Mouse (Mus musculus): Measurements from ENCODE around the gene Tamm41.
A peak's percentile ranks its signal among the peaks of the same experiment; 100 is the strongest.

Tamm41 gene

GRCm38 (mm10) chr6:115037103-115038094 is at the start of gene Tamm41:
Gene Tamm41 (minus strand): TSS chr6:115037876.
- DNase-seq (ENCODE audit: low read depth, low spot score): peak; percentile 84

- no peak for DNase-seq (ENCODE audit: low read depth, low spot score)
These were observed 47.7 kb upstream of the Tamm41 start for GRCm38 (mm10) chr6:115085274-115085841.

DNA sequence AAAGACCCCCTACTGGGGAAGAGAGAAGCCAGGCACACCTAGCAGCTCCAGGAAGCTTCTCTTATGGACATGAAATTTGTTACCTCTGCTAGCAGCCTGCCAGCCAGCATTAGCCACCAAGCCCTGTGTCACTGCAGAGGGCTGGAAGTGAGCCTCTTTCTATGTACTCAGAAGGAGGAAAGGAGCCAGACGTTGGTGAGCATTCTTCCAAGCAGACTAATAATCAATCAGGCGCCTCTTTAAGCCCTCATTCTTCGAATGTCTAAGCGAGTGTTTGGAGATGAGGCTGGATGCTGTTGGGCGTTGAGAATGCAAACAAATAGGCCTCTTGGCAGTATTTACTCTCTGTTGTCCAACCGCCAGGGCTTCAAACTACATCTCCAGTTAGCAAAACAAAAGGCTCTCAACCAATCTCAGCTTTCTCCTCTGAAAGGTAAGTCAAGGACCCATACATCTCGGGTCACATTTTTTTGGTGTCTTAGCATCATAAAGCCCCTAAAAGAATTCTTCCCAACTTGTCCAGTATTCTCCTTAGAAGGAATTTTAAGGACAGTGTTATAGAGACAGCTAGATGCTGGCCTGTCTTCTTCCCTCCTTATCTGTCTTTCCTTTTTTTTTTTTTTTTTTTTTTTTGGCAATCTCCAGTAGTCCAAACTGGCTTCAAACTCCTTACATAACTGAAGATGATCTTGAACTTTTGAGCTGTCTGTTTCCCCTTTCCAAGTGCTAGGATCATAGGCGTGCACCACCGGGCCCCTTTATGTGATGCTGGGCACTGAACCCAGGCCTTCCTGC is 39.3 kb upstream of the Tamm41 start:
- DNase-seq (ENCODE audit: low read depth, low spot score): no peak

- no peak for DNase-seq (ENCODE audit: low read depth, low spot score)
These were observed 34.3 kb upstream of the Tamm41 start for GRCm38 (mm10) chr6:115072024-115072423.

DNA sequence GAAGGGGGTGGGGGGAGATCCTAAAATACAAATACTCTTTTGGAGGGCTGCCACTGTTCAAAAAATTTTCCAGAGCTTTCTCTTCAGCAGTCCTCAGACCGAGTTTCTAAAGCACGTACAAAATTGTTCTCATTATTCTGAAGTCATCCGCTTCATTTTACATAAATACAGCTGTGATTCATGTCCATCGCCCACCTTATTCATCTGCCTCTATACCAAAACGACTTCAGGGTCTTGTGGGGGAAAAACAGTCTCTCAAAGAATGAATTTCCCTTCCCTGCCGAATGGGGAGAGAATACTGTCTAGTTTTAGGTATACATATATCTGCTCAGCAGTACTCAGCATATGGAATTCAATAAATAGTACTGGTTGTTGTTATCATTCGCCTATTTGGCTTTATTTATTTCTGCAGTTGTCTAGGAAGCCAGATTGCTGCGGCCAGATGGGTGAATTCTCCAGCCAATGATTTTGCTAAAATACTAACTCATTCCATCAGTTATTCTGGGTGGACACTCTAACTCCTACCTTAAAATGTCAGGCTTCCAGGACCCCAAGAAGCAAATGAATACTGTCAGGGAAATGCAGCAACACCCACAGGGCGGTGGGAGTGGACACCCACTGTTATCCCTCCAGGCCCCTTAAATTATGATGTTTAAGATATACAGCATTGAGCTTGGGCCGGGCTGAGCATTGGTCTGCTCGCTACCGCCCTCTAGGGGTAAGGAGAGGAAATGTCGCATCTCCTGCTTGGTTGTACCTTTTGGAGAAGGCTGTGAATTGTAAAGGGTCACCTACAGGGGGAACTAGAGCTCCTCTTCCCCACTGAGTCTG is 27.9 kb upstream of the Tamm41 start:
- DNase-seq (ENCODE audit: low read depth, low spot score): no peak

DNA sequence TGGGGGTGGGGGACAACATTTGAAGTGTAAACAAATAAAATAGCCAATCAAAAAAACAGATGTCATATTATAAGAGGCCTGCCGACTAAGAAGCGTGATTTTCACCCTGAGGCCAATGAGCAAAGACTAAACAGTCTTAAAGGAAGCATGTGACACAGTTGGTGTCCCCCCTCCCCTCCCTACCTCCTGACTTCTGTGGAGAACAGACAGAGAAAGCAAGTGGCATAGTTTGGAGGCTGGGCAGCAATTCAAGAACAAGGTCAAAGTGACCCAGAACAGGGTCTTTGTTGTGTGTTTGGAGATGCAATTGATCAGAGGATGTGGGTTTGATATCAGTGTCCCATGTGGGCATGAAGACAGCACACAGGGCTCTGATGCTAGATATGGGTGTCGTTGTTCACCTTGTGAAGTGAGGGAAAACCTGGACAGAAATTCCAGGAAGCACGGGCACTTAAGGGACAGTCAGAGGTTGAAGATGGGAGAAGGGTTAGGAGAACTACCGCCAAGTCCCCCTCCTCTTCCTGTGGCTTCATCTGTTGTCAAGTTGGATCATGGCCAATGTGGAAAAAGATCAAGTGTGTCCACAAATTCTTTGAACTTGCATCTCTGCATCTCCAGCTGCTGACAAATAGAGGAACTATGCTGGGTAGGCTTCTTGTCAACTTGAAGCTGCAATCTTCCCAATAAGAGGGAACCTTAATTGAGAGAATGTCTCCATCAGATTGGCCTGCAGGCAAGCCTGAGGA is 25.1 kb upstream of the Tamm41 start:
- no peak for DNase-seq (ENCODE audit: low read depth, low spot score)

DNA sequence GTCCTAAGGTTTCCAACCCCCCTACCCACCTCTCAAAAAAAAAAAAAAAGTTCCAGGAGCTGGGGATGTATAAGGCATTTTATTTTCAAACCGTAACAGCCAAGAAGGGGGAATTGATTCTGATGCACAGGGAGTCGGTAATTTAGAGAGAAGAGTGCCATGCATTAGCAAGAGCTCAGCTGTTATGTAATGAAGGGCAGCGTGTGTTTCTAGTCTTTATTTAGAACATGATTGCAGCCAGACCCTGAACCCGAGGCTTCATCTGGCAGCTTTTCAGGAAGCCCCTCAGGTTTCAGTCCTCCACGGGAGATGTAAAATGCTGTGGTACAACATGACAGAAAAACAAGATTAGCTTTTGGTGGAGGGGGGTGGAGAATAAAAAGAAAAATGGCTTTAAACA is 21.6 kb upstream of the Tamm41 start:
- no peak for DNase-seq (ENCODE audit: low read depth, low spot score)

GRCm38 (mm10) chr6:115056699-115057098 is 19.0 kb upstream of the Tamm41 start:
- DNase-seq (ENCODE audit: low read depth, low spot score): no peak

DNA sequence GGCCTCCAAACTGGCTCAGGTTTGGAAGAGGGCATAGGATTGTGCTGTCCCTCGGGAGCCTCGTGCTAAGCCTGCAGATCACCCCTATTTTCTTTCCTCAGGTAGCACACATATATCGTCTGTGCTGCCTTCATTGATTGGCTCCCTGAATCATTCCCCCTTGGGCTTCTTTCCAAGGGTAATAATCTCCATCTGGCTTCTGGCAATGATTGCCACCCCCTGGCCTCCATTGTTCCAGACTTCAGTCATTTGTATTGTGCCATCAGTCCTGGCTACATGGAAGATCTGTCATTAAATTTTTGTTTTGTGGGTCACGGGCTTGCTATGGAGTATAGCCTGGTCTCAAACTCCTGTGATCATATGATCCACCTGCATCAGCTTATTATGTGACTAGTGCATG is 17.8 kb upstream of the Tamm41 start:
- DNase-seq (ENCODE audit: low read depth, low spot score): no peak

- no peak for DNase-seq (ENCODE audit: low read depth, low spot score)
These were observed 14.0 kb upstream of the Tamm41 start for GRCm38 (mm10) chr6:115051586-115052197.

DNA sequence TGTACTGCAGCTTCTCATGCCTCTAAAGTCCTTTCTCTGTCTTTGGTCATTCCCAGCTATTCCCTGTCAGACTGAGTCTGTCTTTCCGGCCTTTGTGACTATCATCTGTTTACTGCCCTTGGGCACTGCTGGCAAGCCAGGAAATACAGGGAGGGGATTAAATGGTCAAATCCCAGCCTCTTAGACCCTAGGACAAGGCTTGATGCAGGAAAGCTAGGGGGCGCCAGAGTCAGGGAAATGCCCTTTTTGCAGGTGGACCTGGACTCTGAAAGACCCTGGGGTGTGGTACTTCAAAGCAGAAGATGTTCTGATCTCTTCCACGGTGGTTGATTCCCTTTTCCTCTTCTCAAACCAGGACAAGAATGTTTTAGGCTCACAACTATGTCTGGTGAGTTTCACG is 11.3 kb upstream of the Tamm41 start:
- DNase-seq (ENCODE audit: low read depth, low spot score): no peak

- no peak for DNase-seq (ENCODE audit: low read depth, low spot score)
These were observed 10.1 kb upstream of the Tamm41 start for GRCm38 (mm10) chr6:115047816-115048215.

- no peak for DNase-seq (ENCODE audit: low read depth, low spot score)
These were observed 8.4 kb upstream of the Tamm41 start for GRCm38 (mm10) chr6:115046064-115046463.

GRCm38 (mm10) chr6:115044709-115045108 is 7.0 kb upstream of the Tamm41 start:
- DNase-seq (ENCODE audit: low read depth, low spot score): no peak

- DNase-seq (ENCODE audit: low read depth, low spot score): no peak
These were observed 6.2 kb upstream of the Tamm41 start for GRCm38 (mm10) chr6:115043657-115044500.

- no peak for DNase-seq (ENCODE audit: low read depth, low spot score)
These were observed 4.9 kb upstream of the Tamm41 start for GRCm38 (mm10) chr6:115042609-115043008.

DNA sequence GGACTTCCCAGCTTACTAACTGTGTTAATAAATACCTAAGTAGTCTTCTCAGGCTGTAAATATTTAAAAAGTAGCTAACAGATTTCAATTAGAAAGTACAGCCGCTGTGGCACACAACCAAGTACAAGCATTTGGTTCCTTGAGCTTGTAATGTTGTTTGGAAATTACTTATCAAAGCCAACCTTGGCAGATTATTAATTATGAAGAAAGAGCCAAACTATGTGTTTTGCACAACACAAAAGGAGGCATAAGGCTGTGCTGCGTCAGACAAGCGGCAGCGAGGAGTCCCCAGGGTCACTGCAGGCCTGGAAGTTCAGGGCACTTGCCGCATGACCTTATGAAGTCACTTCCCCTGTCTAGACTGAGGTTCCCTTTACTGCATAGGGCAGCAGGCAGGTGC is 4.2 kb downstream of the Tamm41 start:
- no peak for DNase-seq (ENCODE audit: low read depth, low spot score)

- DNase-seq (ENCODE audit: low read depth, low spot score): no peak
These were observed 7.6 kb downstream of the Tamm41 start for GRCm38 (mm10) chr6:115030098-115030497.

- no peak for DNase-seq (ENCODE audit: low read depth, low spot score)
These were observed 8.4 kb downstream of the Tamm41 start for GRCm38 (mm10) chr6:115029248-115029647.

All from embryo, embryonic 11.5 days (tissue).